Mouse (Mus musculus) spleen, adult 2 months (tissue): Measurements from ENCODE around the gene Ctsk.

Source experiments
- CTCF ChIP-seq: fragments of 200-500 bp; IDR thresholded peaks from 2 replicates; pipeline ENCODE4 v1.5.1; 2011; ENCODE audit warnings: mild to moderate bottlenecking, inconsistent platforms; ENCODE audit not compliant: insufficient read depth, insufficient read length, insufficient replicate concordance; ENCODE audit errors: extremely low read depth
- POLR2A ChIP-seq: fragments of 200-500 bp; IDR thresholded peaks from 2 replicates; pipeline ENCODE4 v1.6.1; 2011; ENCODE audit warnings: low read depth, low read length, inconsistent platforms

GRCm38 (mm10) chr3:95518891-95519290, 19.8 kb downstream of the Ctsk start:
- TF ChIP-seq CTCF: no peak
- no peak for TF ChIP-seq POLR2A
